Mouse (Mus musculus) testis, adult 2 months (tissue): ENCODE measurements around the gene Bcas3.

Experiments
- CTCF ChIP-seq: fragments of 200-500 bp; IDR thresholded peaks from 2 replicates; pipeline ENCODE4 v1.5.1; 2012; ENCODE audit warnings: low read depth, mild to moderate bottlenecking, inconsistent platforms, low read length, moderate library complexity; ENCODE audit not compliant: control insufficient read depth, insufficient read depth, insufficient replicate concordance
- POLR2A ChIP-seq: fragments of 200-500 bp; IDR thresholded peaks from 2 replicates; pipeline ENCODE4 v1.6.1; 2012; ENCODE audit warnings: low read depth, mild to moderate bottlenecking, inconsistent platforms, low read length, moderate library complexity; ENCODE audit not compliant: control insufficient read depth

GRCm38 (mm10) chr11:85777950-85778349, 425.0 kb downstream of the Bcas3 start:
- TF ChIP-seq POLR2A (no peak), CTCF (no peak)
